Mouse (Mus musculus) cerebellum, adult (tissue): Measurements from ENCODE around the gene Ing4.
"Not testable (repeated sequence)": the region's sequence is repeated elsewhere in the genome, so short reads cannot be mapped to it uniquely, and the experiment has no call there.

Source experiments
- ATAC-seq: cut with Nextera tagmentation; 2 replicates; pipeline ENCODE4 v1.9.2; 2017; ENCODE audit warnings: mild to moderate bottlenecking, moderate library complexity, mixed read lengths; ENCODE audit not compliant: insufficient number of reproducible peaks, low FRiP score, low TSS enrichment

Ing4 gene

DNA sequence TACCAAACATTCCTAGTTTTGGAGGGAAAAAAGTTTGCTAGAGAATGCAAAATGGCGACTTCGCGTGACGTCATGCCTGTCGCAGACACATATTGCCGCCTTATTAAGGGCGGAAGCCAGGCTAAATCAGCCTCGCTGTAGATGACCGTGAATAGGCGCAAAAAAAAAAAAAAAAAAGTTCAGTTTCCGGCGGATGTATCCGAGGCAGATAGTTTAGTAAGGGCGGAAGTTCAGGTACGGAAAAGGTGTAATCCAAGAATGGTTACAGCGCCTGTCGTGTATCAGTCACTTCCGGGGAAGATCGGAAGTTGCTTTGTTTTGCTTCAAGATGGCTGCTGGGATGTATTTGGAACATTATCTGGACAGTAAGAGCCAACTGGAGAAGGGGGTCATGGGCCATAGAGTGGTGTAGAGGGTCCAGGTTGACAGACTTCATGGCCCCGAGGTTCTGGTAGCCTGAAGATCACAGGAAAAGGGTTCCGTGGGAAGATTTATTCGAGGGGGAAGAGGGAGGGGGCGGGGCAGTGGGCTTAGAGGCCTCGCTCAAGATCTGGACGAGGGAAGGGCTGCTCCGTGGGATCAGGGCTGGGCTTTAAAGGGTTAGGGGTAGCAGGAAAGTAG is at the start of gene Ing4:
Gene Ing4, plus strand, starts transcription at position 228 of the 621 bp plus-strand sequence.
- peak; percentile 94 for ATAC-seq

- ATAC-seq, result no peak
Measured at GRCm38 (mm10) chr6:124992241-124992640, 47.3 kb upstream of the Ing4 start.

DNA sequence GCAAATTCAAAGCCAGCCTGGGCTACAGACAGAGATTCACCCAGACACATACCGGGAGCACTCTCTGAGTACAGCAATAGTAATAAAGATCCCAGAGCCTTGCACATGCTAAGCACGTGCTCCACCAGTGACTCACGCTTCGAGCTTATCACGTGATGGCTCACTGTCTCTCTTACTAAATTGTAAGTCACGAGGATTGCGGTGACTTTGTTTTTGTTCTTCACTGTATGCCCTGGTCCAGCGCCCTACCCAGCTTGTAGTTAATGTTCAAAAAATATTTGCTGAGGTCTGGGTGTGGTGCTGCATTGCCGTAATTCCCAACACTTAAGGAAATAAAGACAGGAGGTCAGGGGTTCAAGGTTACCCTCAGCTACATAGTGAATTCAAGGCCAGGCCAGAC is 46.2 kb upstream of the Ing4 start:
- no peak for ATAC-seq

DNA sequence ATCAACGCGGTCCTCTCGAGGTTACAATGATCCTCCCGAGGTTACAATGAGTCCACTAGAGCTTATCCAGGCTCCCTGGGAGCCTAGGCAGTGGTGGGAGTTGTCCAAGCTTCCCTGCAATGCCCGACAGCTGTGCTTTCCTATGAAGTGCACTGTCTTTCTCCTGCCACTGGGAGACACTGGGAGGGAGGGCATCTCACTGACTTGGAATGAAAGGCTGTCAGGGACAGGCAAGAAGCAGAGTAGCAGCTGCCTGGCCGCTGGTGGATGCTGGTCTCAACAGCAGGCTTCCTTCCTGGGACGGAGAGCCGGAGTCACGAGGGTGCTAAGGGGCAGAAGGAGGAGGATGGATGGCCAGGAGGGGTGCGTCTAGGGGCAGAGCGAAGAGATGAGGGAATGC is 45.7 kb upstream of the Ing4 start:
- no peak for ATAC-seq

DNA sequence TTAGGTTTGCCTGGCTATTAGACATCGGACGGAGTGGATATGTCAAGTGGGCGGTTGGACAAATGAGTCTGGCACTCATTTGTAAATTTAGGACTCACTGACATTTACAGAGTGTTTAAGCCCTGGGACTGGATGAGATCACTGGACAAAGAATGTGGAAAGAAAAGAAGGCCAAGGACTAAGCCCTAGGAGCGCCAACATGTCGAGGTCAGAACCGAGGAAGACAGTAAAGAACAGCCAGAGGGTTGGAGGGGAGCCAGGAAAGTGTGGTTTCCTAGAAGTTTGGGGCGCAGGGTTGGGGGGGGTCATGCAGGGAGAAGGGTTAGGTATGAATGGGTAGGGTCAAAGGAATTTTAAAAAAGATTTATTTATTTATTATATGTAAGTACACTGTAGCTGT is 44.3 kb upstream of the Ing4 start:
- ATAC-seq, result no peak

DNA sequence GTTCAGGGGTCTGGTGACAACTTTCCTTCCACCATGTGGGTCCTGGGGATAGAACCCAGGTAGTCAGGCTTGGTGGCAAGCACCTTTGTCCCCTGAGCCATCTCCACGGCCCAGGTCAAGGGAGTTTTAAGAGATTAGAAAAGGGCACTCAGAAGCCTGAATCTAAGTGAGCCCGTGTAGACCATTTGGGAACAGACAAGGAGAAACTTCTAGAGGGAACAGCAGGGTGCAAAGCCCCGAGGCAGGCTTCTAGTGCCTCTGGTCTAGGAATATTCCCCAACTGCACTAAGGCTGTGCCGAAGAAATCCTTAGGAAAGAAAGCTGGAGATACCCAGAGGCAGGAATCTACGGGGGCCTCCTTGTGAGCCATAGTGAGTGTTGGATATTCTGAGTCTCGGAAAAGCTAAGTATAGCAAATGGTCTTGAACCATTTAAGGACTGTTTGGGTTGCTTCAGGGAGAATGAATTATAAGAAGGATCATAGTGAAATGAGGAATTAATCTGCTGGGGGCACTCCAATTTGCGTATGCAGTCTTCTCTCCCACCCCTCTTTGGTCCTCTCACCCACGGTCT is 43.6 kb upstream of the Ing4 start:
- ATAC-seq, result no peak

GRCm38 (mm10) chr6:124996551-124997501 is 42.7 kb upstream of the Ing4 start, which contains the start of gene Pianp:
Gene Pianp (plus strand): TSS chr6:124996694.
- ATAC-seq, result peak; percentile 78

- no peak for ATAC-seq
Measured at GRCm38 (mm10) chr6:124998066-124998465, 41.5 kb upstream of the Ing4 start.

DNA sequence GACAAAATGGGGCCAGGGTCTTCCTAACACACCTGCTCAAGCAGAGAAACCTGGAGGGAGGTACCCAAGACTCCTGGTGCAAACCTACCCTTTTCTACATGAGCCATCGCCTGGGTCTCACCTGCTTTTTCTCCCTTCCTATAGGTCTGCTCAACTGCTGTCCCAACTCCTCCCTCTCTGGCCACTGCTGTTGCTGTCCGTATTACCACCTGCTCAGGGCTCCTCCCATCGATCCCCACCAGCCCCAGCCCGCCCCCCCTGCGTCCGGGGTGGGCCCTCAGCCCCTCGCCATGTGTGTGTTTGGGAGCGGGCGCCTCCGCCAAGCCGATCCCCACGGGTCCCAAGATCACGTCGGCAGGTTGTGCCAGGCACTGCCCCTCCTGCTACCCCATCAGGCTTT is 40.5 kb upstream of the Ing4 start:
- ATAC-seq, result no peak

DNA sequence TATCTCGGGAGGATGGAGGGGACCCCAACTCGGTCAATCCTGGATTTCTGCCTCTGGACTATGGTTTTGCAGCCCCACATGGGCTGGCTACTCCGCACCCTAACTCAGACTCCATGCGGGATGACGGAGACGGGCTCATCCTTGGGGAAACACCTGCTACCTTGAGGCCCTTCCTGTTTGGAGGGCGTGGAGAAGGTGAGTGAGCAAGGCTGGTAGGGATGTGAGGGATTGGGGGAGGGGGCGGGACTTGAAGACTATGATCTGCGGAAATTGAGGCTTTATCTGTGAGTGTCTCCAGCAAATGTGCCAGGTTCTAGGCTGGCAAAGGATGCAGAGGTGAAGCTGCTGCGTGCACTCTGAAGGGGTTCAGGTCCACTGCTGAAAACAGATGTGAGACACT is 40.0 kb upstream of the Ing4 start:
- no peak for ATAC-seq

DNA sequence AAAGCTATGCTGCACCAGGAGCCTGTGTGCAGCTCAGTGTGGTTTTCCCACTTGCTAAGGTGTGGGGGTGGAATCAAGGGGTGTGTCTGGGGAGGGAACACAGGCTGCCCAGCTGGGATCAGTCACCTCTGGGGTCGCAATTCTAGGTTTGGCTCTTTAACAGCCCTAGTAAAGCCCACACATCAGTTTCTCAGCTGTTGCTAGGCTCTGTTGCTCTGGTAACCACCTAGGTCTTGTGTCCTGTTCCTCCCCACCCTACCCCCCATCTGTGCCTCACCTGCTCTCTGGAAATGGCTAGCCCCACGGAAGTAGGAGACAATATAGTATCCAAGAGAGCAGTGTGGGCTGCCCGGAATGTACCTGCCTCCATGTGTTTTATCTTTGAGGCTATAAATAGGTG is 35.9 kb upstream of the Ing4 start:
- no peak for ATAC-seq

GRCm38 (mm10) chr6:125005086-125005485 is 34.5 kb upstream of the Ing4 start:
- no peak for ATAC-seq

GRCm38 (mm10) chr6:125008060-125008459 is 31.5 kb upstream of the Ing4 start:
- no peak for ATAC-seq

DNA sequence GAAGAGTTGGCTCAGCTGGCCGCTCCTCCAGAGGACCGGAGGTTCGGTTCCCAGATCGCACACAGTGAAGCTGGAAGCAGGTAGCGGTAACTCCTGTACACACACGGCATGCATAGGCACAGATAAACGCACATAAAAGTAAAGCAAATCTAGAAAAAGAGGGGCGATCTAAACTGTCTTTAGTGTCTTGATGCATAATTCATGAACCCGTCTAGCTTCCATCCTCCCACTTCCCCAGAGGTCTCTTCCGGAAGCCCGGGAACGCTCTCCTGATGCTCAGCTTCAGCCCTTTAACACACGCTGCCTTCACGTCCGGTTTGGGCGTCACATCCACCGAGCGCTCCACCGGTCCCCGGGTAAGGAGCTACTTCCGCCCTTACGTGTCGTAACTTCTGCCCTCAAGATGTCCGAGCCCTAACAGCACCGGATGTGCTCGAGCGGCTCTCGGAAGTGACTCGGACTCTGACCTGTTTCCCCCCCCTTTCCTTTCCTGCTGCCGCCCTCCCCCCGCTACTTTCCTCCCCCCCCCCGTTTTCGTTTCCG is 30.9 kb upstream of the Ing4 start:
- peak; percentile 98 for ATAC-seq

- no peak for ATAC-seq
Measured at GRCm38 (mm10) chr6:125009129-125009180, 30.6 kb upstream of the Ing4 start, which contains the start of gene Zfp384. Gene Zfp384 (plus strand): TSS chr6:125009145.

GRCm38 (mm10) chr6:125009181-125010073 is 30.1 kb upstream of the Ing4 start:
- ATAC-seq, result peak; percentile 58

GRCm38 (mm10) chr6:125017682-125018081 is 21.9 kb upstream of the Ing4 start:
- ATAC-seq, result no peak

GRCm38 (mm10) chr6:125030532-125030931 is 9.0 kb upstream of the Ing4 start:
- not testable (repeated sequence) for ATAC-seq

GRCm38 (mm10) chr6:125031604-125032003 is 8.0 kb upstream of the Ing4 start:
- no peak for ATAC-seq

GRCm38 (mm10) chr6:125038666-125039065 is 894 bp upstream of the Ing4 start:
- no peak for ATAC-seq

DNA sequence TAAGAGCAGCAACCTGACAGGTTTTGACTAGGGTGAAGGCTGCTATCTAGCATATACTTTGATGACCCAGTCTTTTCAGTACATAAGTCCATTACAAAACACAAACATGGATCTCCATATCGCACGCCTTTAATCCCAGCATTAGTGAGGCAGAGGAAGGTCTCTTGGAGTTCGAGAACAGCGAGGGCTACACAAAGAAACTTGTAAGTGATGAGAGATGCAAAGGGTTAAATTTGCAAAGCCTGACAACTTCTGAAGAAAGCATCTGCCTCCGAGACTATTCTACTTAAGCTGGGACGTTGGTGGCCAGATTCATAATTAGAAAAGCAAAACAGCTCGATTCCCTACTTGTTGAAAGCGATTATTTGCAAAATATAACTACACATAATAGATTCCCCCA is 429 bp upstream of the Ing4 start:
- ATAC-seq, result peak; percentile 8; the same call in 1 of the 2 replicates
